Mouse (Mus musculus): ENCODE measurements at regions not wholly inside any gene's neighbourhood (a gene's known extent, or its start where the extent isn't known, plus 50 kb on each side); places are given as distances from the start of the nearest gene placed in this dataset.

GRCm38 (mm10) chr3:140738654-140739369, 473.3 kb downstream of the Pdha2 start:
- no peak overlapping the region for H3K9ac ChIP-seq (replicated peaks; ENCODE audit: low read length)
- H3K9me3 ChIP-seq (ENCODE audit: control insufficient read depth, low read length): no peaks in the 10 kb centered on the region
- peak; percentile 17 for DNase-seq
- H3K27me3 ChIP-seq (ENCODE audit: control insufficient read depth, insufficient read depth, low read length): no peaks in the 10 kb centered on the region
- WGBS: 75% methylated on average over 8 of the region's 8 CpGs
- H3K4me2 ChIP-seq (ENCODE audit: low read length): no peak overlapping the region
- no peak; the same call in 1 of the 2 replicates for ATAC-seq (ENCODE audit: low FRiP score, low TSS enrichment)
- no peaks in the 10 kb centered on the region for H3K4me1 ChIP-seq (ENCODE audit: control insufficient read depth, insufficient read depth, low read length)
- H3K27ac ChIP-seq (replicated peaks; ENCODE audit: low read depth, low read length): no peak overlapping the region
- no peak overlapping the region for H3K4me3 ChIP-seq (replicated peaks; ENCODE audit: low read depth, low read length)
- H3K36me3 ChIP-seq (ENCODE audit: control insufficient read depth, insufficient read depth, low read length): no peaks in the 10 kb centered on the region

- no peak overlapping the region for H3K4me2 ChIP-seq (ENCODE audit: low read length)
- H3K4me3 ChIP-seq (replicated peaks; ENCODE audit: low read depth, low read length): no peak overlapping the region
- no peaks in the 10 kb centered on the region for H3K36me3 ChIP-seq (ENCODE audit: control insufficient read depth, insufficient read depth, low read length)
- H3K27me3 ChIP-seq (ENCODE audit: control insufficient read depth, insufficient read depth, low read length): no peaks in the 10 kb centered on the region
- no peak for ATAC-seq (ENCODE audit: low FRiP score, low TSS enrichment)
- DNase-seq: no peak
- no peaks in the 10 kb centered on the region for H3K9me3 ChIP-seq (ENCODE audit: control insufficient read depth, low read length)
- H3K4me1 ChIP-seq (ENCODE audit: control insufficient read depth, insufficient read depth, low read length): no peaks in the 10 kb centered on the region
- H3K9ac ChIP-seq (replicated peaks; ENCODE audit: low read length): no peak overlapping the region
- H3K27ac ChIP-seq (replicated peaks; ENCODE audit: low read depth, low read length): no peak overlapping the region
Measured at GRCm38 (mm10) chr3:140716896-140717295, 495.3 kb downstream of the Pdha2 start.

GRCm38 (mm10) chr3:140707591-140708131, 504.5 kb downstream of the Pdha2 start:
- 85% methylated on average over 3 of the region's 3 CpGs for WGBS
- Histone ChIP-seq H3K27ac (replicated peaks; ENCODE audit: low read depth, low read length) (no peak overlapping the region), H3K9ac (replicated peaks; ENCODE audit: low read length) (no peak overlapping the region), H3K27me3 (ENCODE audit: control insufficient read depth, insufficient read depth, low read length) (no peaks in the 10 kb centered on the region), H3K4me3 (replicated peaks; ENCODE audit: low read depth, low read length) (no peak overlapping the region), H3K36me3 (ENCODE audit: control insufficient read depth, insufficient read depth, low read length) (no peaks in the 10 kb centered on the region), H3K4me1 (ENCODE audit: control insufficient read depth, insufficient read depth, low read length) (no peaks in the 10 kb centered on the region), H3K9me3 (ENCODE audit: control insufficient read depth, low read length) (no peaks in the 10 kb centered on the region), H3K4me2 (ENCODE audit: low read length) (no peak overlapping the region)
- DNase-seq (no peak), ATAC-seq (ENCODE audit: low FRiP score, low TSS enrichment) (no peak)

- Histone ChIP-seq H3K27me3 (ENCODE audit: control insufficient read depth, insufficient read depth, low read length) (no peaks in the 10 kb centered on the region), H3K4me3 (replicated peaks; ENCODE audit: low read depth, low read length) (no peak overlapping the region), H3K36me3 (ENCODE audit: control insufficient read depth, insufficient read depth, low read length) (no peaks in the 10 kb centered on the region), H3K9me3 (ENCODE audit: control insufficient read depth, low read length) (no peaks in the 10 kb centered on the region), H3K4me2 (ENCODE audit: low read length) (no peak overlapping the region), H3K27ac (replicated peaks; ENCODE audit: low read depth, low read length) (no peak overlapping the region), H3K4me1 (ENCODE audit: control insufficient read depth, insufficient read depth, low read length) (no peaks in the 10 kb centered on the region), H3K9ac (replicated peaks; ENCODE audit: low read length) (no peak overlapping the region)
- ATAC-seq (ENCODE audit: low FRiP score, low TSS enrichment) (no peak), DNase-seq (no peak)
- 74% methylated on average over 4 of the region's 4 CpGs for WGBS
Measured at GRCm38 (mm10) chr3:140706725-140707124, 505.4 kb downstream of the Pdha2 start.

GRCm38 (mm10) chr3:140705536-140705935, 506.6 kb downstream of the Pdha2 start:
- 83% methylated on average over 3 of the region's 3 CpGs for WGBS
- Histone ChIP-seq H3K4me3 (replicated peaks; ENCODE audit: low read depth, low read length) (no peak overlapping the region), H3K27ac (replicated peaks; ENCODE audit: low read depth, low read length) (no peak overlapping the region), H3K4me1 (ENCODE audit: control insufficient read depth, insufficient read depth, low read length) (no peaks in the 10 kb centered on the region), H3K27me3 (ENCODE audit: control insufficient read depth, insufficient read depth, low read length) (no peaks in the 10 kb centered on the region), H3K9ac (replicated peaks; ENCODE audit: low read length) (no peak overlapping the region), H3K4me2 (ENCODE audit: low read length) (no peak overlapping the region), H3K9me3 (ENCODE audit: control insufficient read depth, low read length) (no peaks in the 10 kb centered on the region), H3K36me3 (ENCODE audit: control insufficient read depth, insufficient read depth, low read length) (no peaks in the 10 kb centered on the region)
- no peak for ATAC-seq (ENCODE audit: low FRiP score, low TSS enrichment)
- DNase-seq: peak; percentile 14

- Histone ChIP-seq H3K4me2 (ENCODE audit: low read length) (no peak overlapping the region), H3K9ac (replicated peaks; ENCODE audit: low read length) (no peak overlapping the region), H3K9me3 (ENCODE audit: control insufficient read depth, low read length) (no peaks in the 10 kb centered on the region), H3K4me3 (replicated peaks; ENCODE audit: low read depth, low read length) (no peak overlapping the region), H3K27me3 (ENCODE audit: control insufficient read depth, insufficient read depth, low read length) (no peaks in the 10 kb centered on the region), H3K27ac (replicated peaks; ENCODE audit: low read depth, low read length) (no peak overlapping the region), H3K36me3 (ENCODE audit: control insufficient read depth, insufficient read depth, low read length) (no peaks in the 10 kb centered on the region), H3K4me1 (ENCODE audit: control insufficient read depth, insufficient read depth, low read length) (no peaks in the 10 kb centered on the region)
- 68% methylated on average over 5 of the region's 5 CpGs for WGBS
- ATAC-seq (ENCODE audit: low FRiP score, low TSS enrichment) (no peak), DNase-seq (no peak)
Measured at GRCm38 (mm10) chr3:140702929-140703328, 509.2 kb downstream of the Pdha2 start.

GRCm38 (mm10) chr3:140702271-140702681, 509.9 kb downstream of the Pdha2 start:
- no peaks in the 10 kb centered on the region for H3K27me3 ChIP-seq (ENCODE audit: control insufficient read depth, insufficient read depth, low read length)
- no peaks in the 10 kb centered on the region for H3K4me1 ChIP-seq (ENCODE audit: control insufficient read depth, insufficient read depth, low read length)
- no peak for ATAC-seq (ENCODE audit: low FRiP score, low TSS enrichment)
- no peak overlapping the region for H3K27ac ChIP-seq (replicated peaks; ENCODE audit: low read depth, low read length)
- 92% methylated on average over 6 of the region's 6 CpGs for WGBS
- H3K4me3 ChIP-seq (replicated peaks; ENCODE audit: low read depth, low read length): no peak overlapping the region
- H3K9me3 ChIP-seq (ENCODE audit: control insufficient read depth, low read length): no peaks in the 10 kb centered on the region
- no peak for DNase-seq
- no peak overlapping the region for H3K9ac ChIP-seq (replicated peaks; ENCODE audit: low read length)
- no peaks in the 10 kb centered on the region for H3K36me3 ChIP-seq (ENCODE audit: control insufficient read depth, insufficient read depth, low read length)
- no peak overlapping the region for H3K4me2 ChIP-seq (ENCODE audit: low read length)

- no peaks in the 10 kb centered on the region for H3K36me3 ChIP-seq (ENCODE audit: control insufficient read depth, insufficient read depth, low read length)
- ATAC-seq (ENCODE audit: low FRiP score, low TSS enrichment) (no peak), DNase-seq (peak; percentile 15)
- no peaks in the 10 kb centered on the region for H3K4me1 ChIP-seq (ENCODE audit: control insufficient read depth, insufficient read depth, low read length)
- no peak overlapping the region for H3K4me3 ChIP-seq (replicated peaks; ENCODE audit: low read depth, low read length)
- no peak overlapping the region for H3K9ac ChIP-seq (replicated peaks; ENCODE audit: low read length)
- no peak overlapping the region for H3K4me2 ChIP-seq (ENCODE audit: low read length)
- H3K27ac ChIP-seq (replicated peaks; ENCODE audit: low read depth, low read length): no peak overlapping the region
- H3K27me3 ChIP-seq (ENCODE audit: control insufficient read depth, insufficient read depth, low read length): no peaks in the 10 kb centered on the region
- no peaks in the 10 kb centered on the region for H3K9me3 ChIP-seq (ENCODE audit: control insufficient read depth, low read length)
- 4% methylated on average over 3 of the region's 3 CpGs for WGBS
Measured at GRCm38 (mm10) chr3:140697295-140697694, 514.9 kb downstream of the Pdha2 start.

GRCm38 (mm10) chr3:140682794-140683193, 529.4 kb downstream of the Pdha2 start:
- no peak for DNase-seq
- no peaks in the 10 kb centered on the region for H3K36me3 ChIP-seq (ENCODE audit: control insufficient read depth, insufficient read depth, low read length)
- no peak overlapping the region for H3K9ac ChIP-seq (replicated peaks; ENCODE audit: low read length)
- no peak overlapping the region for H3K4me2 ChIP-seq (ENCODE audit: low read length)
- no peaks in the 10 kb centered on the region for H3K9me3 ChIP-seq (ENCODE audit: control insufficient read depth, low read length)
- H3K27ac ChIP-seq (replicated peaks; ENCODE audit: low read depth, low read length): no peak overlapping the region
- H3K4me1 ChIP-seq (ENCODE audit: control insufficient read depth, insufficient read depth, low read length): no peaks in the 10 kb centered on the region
- ATAC-seq (ENCODE audit: low FRiP score, low TSS enrichment): no peak
- 71% methylated on average over 3 of the region's 3 CpGs for WGBS
- no peaks in the 10 kb centered on the region for H3K27me3 ChIP-seq (ENCODE audit: control insufficient read depth, insufficient read depth, low read length)
- H3K4me3 ChIP-seq (replicated peaks; ENCODE audit: low read depth, low read length): no peak overlapping the region
